Mouse (Mus musculus) bone marrow macrophage, adult 2 months (primary cell): ENCODE measurements around the gene Mvb12a.
"Not testable (repeated sequence)": the region's sequence is repeated elsewhere in the genome, so short reads cannot be mapped to it uniquely, and the experiment has no call there.

ENCODE experiments used
- CTCF ChIP-seq: IDR thresholded peaks from 2 replicates; pipeline ENCODE4 v1.5.1; 2012; ENCODE audit warnings: low read depth, mild to moderate bottlenecking, low read length, moderate library complexity
- POLR2A ChIP-seq: IDR thresholded peaks from 2 replicates; pipeline ENCODE4 v1.6.1; 2012; ENCODE audit warnings: mild to moderate bottlenecking, low read depth, low read length, borderline replicate concordance

- TF ChIP-seq CTCF, result peak; percentile 41; the same call in 1 of the 2 replicates
- not testable (repeated sequence) for TF ChIP-seq POLR2A
These were observed 23.5 kb upstream of the Mvb12a start for GRCm38 (mm10) chr8:71519037-71519825.
